Mouse (Mus musculus): ENCODE results near the gene Pdzd7.

DNA sequence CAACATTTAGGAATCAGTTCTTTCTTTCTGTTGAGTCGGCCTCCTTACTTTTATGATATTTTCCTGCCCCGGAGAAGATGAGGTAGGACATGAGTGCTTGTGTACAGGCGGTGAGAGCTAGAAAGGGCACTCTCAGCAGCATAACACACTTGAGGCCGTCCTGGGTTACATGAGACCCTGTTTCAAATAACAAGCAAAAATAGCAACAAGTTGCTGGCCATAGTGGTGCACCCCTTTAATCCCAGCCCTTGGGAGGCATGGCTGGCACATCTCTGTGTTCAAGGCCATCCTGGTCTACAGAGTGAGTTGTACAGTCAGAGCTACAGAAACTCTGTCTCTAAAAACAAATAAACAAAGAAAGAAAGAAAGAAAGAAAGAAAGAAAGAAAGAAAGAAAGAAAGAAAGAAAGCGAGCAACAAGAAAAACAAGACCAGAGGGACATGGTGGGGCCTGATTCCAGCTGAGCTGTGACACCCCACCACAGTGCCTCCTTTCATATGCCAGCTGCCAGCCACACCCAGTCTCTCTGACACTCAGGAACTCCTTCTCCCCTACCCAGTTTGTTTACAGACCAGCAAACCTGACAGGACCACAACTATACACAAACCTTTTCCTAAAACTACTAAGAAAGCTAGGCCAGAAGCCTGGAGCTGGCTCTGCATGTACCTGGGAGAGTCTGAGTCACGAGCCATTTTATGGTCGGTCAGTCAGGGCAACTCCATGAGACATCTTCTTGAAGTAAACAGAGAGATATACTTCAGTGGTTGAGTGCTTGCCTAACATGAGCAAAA, 11.6 kb upstream of the Pdzd7 start:
- TF ChIP-seq CTCF (IDR thresholded peaks at IDR 0.05; ENCODE audit: borderline replicate concordance, insufficient read depth, low read length) (no peak), POLR2A (IDR thresholded peaks at IDR 0.05; ENCODE audit: low read depth, low read length) (no peak; the same call in 1 of the 2 replicates)
